Mouse (Mus musculus) E14TG2a.4 (cell line): Measurements from ENCODE around the gene Gcnt3.

Source experiments
- CTCF ChIP-seq: conservative IDR thresholded peaks from 2 replicates; pipeline ENCODE4 v1.5.1; 2014; ENCODE audit warnings: low read length
- NANOG ChIP-seq: IDR thresholded peaks from 2 replicates; pipeline ENCODE4 v1.6.1; 2014; ENCODE audit warnings: borderline replicate concordance, low read length, mixed read lengths

GRCm38 (mm10) chr9:70039597-70040385 is 1.9 kb upstream of the Gcnt3 start:
- TF ChIP-seq CTCF (no peak; the same call in 1 of the 2 replicates), NANOG (no peak)
